Mouse (Mus musculus) mature B cell (primary cell): ENCODE results near the gene Fcgrt.
"Not testable (repeated sequence)": the region's sequence is repeated elsewhere in the genome, so short reads cannot be mapped to it uniquely, and the experiment has no call there.

Source experiments
- in situ Hi-C: fragments of 300-500 bp; cut with MboI; formaldehyde crosslinking; loops from 2 replicates; pipeline ENCODE4 v1.14.3; 2019

Gene Fcgrt

DNA sequence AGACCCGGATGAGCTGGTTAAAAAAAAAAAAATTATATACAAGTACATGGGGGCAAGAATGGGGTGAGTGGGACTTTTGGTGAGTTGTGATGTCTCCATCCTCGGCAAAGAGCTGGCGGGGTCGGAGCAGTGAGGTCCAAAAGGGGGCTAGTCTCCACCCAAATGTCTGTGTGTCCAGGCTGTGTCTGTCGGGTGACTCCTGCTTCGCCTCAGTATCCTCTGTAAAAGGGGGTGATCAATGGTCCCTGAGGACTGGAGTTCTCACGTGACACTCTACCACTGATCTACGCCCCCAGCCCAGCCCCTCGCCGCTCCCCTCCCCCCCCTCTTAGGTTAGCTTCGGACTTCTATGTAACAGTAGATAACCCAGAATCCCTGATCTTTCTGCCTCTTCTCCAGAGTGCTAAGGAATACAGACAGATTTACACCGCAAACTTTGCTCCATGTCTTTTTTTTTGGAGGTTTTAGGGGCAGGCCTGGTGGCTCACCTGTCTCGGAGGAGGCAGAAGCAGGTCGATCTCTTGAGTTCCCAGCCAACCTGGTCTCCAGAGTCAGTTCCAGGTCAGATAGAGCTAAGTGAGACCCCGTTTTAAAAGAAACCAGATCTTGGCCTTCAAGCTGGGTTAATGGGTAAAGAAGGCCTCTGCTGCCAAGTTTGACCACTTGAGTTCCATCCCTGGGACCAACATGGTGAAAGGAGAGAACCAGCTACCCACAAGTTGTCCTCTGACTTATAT is 26.3 kb upstream of the Fcgrt start:
- in situ Hi-C loops: loop anchor here (5.0 kb wide), 1 partner anchor 43 kb away; no protein-coding TSS in a partner anchor

DNA sequence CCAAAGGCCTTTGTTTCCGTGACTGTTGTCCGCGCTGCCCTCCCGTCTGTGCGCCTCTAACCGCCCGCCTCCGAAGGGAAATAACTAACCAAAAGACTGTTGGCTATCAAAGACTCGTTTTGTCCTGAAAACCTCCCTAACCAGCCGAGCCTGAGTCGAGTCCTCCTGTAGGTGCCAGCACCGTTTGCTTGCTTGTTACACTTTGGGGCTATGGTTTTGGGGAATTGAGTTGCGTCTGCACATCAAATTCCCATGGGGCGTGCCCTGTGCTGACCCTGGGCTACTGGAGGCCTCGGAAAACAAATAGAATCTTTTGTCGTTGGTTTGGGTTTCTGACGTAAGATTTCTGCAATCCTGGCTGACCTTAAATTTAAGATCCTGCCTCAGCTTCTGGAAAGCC is 25.7 kb upstream of the Fcgrt start:
- in situ Hi-C loops: no loop called here

DNA sequence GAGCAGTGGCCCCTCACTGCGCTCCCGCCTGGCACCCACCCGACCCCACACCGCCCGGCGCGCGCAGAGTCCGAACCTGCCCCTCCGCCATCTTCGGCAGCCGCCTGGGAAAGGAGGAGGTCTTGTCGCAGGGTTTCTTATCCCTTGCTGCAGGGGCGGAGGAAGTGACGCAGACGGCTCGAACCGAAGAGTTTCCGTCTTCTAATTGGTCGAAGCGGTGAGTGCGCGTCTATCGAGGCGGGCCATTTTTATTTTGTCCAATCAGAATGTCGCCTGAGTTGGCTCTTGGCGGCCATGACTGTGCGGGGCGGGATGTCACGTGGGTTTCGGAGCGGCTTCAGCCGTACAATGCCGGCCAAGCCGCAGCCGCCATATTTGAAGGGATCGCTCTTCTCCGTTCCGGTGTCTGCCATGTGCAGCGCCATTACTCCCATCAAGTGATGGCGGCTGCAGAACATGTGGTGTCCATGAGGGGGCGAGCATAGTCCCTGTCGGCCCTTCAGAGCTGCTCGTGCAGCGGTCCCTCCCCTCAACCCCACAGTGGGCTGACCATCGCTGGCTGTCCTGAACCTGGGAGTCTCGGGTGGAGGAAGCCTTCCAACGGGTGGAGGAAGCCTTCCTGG is 25.1 kb upstream of the Fcgrt start, which contains the start of gene Rpl13a:
Rpl13a (minus strand) TSS at position 138 of the 623 bp plus-strand sequence.
- in situ Hi-C loops: no loop called here

DNA sequence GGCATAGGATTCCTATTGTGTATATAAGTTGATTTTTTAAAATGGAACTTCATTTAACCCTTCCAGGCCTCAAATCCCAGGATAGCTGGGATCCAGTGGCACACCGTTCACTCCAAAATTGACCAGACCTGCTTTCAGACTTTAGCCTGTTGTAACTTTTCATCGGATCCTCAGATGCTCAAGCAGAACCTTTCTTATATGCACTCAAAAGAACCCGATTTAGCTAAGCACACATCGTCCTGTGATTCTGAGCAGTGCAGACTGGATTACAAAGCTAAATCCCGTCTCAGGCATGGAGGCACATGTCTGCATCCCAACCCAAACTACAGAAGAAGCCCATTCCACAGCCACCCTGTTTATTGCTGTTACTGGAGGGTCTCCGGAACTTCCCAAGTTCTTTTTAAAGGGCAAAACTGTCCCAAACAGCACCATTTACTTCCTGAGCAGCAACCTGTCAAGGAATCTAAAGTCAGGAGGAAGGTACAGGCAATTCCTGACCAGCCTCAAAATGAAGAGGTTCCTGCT is 24.1 kb upstream of the Fcgrt start:
- in situ Hi-C loops: no loop called here

DNA sequence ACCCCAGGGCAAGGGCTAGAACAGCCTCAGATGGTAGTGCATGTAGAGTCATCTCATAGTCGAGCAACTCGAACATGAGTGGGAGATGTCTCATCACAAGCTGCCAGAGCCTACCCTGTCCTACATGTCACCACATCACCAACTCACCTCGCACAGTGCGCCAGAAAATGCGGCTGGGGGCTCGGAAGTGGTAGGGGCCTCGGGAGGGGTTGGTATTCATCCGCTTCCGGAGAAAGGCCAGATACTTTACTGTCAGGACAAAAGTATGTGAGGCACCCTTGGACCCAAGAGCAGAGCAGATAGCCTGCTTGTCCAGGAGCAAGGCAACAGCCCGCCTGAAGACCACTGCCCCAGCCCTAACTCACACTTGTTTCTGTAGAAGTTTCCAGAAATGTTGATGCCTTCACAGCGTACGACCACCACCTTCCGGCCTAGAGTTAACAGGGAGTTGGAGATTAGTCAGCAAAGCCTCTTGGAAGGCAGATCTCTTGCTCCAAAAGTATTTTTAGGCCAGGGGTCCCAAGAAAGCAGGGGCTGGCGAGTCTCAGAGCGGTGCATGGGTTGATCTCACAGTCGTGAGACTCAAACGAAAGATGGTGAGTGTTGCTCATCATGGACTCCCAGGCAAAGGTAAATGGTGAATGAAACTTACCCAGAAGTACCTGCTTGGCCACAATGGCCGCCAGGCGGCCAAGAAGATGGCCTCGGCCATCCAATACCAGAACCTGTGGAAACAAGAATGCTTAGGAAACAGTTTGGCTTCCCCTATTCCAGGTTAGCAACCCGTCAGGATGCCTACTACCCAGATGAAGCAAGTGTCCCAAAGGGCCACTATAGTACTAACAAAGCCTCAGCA is 23.4 kb upstream of the Fcgrt start:
- in situ Hi-C loops: no loop called here

DNA sequence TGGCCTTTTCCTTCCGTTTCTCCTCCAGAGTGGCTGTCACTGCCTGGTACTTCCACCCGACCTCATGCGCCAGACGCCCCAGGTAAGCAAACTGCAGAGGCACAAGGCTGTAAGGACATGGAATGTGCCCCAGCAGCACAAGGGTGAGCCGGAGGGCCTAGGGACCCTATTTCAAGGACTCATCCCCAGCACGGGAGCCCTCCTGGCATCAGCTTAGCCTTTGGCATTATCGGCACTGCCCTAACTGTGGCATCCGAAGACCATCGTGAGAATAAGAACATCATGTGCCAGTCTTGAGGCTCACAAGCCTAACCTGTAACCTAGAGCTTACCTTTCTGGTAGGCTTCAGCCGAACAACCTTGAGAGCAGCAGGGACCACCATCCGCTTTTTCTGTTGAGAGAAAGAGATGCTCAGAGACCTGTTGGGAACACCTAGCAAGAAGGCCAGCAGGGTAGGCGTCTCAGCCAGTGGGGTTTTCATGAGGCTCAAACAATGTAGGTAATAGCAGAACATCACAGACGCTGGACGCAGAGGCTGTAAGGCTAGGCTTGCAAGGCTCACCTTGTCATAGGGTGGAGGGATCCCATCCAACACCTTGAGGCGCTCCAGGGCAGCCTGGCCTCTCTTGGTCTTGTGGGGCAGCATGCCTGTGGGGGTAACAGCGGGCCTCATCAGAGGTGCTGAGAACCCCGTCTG is 22.6 kb upstream of the Fcgrt start:
- in situ Hi-C loops: no loop called here

DNA sequence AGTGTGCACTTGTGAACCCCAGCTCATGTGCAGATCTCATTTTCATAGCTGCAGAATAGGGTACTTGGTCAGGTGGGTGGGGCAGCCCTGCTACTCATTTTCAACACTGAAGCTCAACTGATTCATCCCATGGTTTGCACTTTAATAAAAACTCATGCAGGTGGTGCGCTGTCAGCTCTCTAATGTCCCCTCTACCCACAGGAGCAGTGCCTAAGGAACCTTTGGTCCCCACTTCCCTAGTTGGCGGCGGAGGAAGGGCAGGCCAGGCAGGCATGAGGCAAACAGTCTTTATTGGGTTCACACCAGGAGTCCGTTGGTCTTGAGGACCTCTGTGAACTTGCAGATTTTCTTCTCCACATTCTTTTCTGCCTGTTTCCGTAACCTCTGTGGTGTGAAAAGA is 22.0 kb upstream of the Fcgrt start:
- in situ Hi-C loops: not testable (repeated sequence)

DNA sequence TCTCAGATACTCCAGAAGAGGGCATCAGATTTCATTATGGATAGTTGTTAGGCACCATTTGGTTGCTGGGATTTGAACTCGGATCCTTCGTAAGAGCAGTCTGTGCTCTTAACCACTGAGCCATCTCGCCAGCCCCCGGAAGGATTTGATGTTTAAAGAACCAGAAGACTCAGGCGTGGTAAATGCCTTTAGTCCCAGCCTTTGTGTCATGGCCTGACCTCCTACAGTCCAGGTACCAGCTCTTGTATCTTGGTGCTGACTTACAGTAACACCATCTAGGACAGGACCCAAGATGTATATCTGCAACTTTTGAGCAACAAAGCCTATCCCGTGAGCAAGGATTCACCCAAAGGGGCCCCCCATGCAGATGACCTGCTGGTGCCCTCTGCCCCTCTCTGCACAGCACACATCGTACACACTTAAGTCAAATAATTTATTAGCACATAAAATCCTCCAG is 21.5 kb upstream of the Fcgrt start:
- in situ Hi-C loops: no loop called here

DNA sequence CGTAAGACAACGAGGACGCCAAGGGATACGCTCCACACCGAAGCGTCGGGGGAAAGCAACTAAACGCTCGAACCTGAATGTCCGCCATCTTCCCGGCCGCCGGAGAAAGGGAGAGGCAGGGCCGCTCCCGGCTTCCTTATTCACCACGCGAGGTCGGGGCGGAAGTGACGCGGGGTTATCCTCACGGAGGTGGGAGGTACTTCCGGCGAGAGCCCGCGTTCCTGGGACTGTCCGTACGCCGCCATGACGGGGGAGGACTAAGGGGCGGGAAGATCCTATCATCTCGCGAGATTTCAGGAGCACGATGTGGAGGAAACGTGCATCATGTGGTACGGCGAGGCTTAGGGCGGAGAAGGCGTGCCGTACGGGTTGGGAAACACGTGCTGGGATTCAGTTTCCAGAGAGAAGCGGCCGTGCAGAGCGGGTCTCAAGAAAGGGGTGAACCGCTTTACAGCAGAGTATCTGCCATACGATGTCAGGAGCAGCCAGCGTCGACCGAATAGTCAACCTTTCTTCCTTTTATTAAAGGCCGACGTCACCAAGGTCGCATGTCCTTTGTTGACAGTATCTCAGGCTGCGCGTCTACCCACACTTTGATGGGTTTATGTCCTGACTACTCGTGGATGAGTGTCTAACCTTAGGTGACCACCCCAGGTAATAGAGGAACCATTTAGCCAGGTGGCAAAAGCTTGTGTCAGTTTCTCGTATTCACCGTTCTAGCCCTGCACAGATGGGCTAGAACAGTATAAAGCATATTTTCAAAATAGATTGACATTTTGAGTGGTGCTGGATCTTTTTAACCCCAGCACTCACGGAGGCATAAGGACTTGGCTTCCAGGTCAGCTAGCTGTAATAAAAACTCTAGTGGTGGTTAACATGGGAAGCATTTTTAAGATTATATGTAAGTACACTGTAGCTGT is 20.8 kb upstream of the Fcgrt start, which contains the start of gene Rps11:
Rps11 (minus strand) TSS at position 216 of the 920 bp plus-strand sequence.
- in situ Hi-C loops: no loop called here

DNA sequence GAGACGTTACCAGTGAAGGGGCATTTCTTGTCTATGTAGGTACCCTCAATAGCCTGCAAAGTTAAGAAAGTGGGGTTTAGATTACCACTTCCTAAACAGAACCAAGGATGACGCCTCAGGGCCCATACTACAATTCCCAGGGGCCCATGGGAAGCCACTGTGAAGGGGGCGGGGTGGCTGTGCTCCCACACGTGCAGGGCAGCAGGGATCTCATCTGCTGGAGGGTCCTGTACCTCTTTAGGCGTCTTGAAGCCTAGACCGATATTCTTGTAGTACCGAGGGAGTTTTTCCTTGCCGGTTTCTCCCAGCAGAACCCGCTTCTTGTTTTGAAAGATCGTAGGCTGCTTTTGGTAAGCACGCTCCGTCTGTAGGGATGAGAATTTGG is 19.5 kb upstream of the Fcgrt start:
- in situ Hi-C loops: no loop called here

DNA sequence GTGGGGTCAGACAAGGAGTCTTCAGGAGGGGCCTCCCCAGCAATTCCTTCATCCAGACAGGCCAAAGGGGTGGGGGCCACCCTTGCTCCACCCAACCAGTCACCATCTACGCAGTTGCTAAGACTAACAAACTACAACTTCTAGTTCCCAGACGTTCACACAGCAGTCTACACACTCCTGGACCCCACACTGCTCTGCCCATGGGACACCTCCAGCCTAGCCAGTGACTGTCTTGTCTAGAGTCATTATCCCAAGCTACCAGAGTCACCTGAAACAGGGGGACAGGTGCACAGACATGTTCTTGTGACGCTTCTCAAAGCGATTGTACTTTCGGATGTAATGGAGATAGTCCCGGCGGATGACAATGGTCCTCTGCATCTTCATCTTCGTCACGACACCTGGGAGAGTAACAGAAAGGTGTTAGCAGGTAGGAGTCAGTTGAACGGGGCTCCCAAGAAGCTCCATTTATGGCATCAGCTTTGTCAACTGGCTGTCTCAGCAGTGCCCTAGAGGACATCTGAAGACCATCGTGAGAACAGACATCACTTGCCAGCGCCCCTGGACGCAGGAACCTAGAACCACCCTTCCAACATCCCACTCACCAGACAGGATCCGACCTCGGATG is 19.0 kb upstream of the Fcgrt start:
- in situ Hi-C loops: no loop called here

DNA sequence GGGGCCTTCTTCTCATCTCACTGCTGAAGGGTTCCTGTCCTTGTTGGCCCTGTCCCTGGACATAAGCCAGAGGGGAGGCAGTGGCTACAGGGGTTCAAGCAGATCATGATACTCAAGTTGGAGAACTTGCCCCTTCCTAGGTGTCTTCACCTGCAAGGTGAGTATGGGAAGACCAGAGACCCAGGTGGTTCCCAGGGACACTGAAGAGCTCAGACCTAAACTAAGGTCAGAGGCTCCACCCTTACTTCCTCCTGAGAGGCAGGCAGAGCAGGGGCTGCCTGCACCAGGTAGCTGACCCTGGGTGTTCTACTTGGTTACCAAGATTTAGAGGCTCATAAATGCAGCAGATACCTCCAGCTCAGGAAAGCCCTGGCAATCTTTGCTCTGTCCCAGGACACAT is 18.3 kb upstream of the Fcgrt start:
- in situ Hi-C loops: no loop called here

DNA sequence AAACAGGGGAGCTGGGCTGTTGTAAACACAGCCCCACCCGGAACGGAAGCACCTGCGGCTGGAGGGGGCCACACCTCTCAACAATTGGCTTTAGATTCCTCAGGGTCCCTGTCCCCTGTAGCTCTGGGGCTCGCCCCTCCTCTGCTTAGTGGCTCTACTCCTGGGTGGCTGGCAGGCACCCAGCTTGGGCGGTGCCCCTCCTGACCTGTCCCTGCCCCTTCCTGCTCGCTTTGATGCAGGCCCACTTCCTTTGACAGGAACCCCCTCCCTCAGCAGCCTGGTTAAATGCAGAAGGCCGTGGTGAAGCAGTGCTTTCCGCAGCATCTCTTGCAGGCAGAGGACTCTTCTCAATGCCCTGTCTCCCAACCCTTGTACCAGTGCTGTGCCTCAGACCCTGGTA is 17.8 kb upstream of the Fcgrt start:
- in situ Hi-C loops: no loop called here

DNA sequence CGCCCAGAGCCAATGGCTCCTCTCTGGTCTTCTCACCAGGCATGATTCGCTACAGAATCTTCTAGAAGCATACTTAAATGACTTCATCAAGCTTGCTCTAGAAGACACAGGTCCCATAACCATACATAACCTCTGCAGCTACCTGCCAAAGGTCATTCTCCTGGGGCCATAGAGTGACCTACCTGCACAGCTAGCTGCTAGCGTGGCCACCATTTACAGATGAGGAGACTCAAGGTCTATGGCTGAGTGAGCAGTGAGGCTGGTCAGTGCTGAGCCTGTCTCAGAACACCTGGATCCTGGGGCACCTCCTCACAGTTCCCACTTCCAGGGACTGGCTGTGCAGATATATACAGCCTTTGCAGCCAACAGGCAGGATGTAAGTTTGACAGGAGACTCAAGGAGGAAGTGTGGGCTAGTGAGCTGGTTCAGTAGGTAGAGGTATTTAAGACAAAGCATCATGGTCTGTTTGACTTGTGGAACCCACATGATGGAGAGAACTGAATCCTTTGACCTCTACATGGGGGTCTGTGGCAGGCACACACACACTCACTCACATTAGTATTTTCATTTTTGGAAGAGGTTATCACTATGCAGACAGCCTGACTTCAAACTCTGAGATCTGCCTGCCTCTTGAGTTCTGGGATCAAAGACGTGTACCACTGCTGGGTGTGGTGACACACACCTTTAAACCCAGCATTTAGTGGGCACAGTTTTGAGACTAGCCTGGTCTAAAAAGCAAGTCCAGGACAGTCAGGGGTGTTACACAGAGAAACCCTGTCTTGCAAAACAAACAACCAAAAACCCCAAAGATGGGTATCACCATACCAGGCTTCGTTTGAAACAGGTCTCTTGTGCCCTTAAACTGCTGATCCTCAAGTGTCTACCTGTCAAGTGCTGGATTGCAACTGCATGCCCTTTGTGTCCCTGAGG is 16.4 kb upstream of the Fcgrt start:
- in situ Hi-C loops: no loop called here

DNA sequence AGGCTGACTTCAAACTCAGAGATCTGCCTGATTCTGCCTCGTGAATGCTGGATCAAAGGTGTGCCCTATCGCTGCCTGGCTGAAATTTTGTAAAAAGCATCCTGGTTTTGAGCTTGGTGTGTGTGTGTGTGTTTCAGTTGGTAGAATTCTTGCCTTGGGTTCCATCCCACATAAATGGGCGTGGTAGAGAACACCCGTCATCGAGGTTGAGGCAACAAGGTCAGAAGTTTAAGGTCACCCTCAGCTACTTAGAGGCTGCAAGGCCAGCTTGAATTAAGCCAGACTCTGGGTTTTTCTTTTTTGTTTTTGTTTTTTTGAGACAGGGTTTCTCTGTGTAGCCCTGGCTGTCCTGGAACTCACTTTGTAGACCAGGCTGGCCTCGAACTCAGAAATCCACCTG is 14.7 kb upstream of the Fcgrt start:
- in situ Hi-C loops: no loop called here

DNA sequence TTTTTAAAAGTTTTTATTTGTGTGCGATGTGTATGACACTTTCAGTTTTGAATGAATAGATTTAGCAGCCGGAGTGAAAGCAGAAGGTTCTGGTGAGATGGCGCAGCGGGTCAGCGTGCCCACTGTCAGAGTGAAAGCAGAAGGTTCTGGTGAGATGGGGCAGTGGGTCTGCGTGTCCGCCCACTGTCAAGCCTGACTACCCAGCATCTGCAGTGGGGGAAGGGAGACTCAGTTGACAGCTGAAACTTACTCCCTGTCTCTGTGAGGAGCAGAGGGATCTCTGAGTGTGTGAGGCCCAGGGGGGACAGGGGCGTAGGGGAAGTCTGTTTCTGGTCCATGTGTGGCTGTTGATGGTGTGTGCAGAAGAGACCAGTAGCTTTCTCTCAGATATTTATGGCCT is 13.9 kb upstream of the Fcgrt start:
- in situ Hi-C loops: no loop called here

DNA sequence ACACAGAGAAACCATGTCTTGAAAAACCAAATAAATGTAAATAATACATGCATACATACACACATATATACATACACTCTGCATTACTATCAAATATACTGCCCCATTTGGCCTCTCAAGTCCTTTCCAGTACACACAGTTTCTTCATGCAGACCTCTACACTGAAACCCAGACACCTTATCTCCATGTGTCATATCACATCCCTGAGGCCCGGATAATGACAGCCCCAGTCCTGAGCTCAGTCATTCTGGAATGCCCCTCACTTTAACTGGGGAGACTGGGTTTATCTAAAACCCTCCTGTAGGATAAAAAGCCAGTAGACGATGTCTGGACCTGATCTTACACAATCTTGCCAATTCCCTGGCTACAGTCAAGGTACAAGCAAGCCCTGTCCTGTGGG is 9.8 kb upstream of the Fcgrt start:
- in situ Hi-C loops: no loop called here

DNA sequence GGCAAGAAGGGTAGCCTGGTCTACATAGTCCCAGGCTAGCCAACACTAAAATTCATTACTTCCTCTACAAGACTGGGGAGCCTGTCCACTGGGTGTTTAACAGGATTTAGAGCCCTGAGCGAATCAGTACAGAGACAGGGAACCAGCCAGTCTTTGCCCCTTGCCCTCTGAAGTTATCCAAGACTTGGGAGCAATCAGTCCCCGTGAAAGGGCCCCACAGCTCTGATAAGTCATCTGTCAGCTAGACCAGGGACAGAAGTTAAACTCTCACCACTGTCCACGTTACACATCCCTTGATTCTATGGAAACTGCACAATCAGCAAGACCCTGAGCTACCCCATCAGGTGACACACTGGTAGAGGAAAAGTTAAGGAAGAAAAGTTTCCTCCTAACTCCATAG is 8.9 kb upstream of the Fcgrt start:
- in situ Hi-C loops: no loop called here

DNA sequence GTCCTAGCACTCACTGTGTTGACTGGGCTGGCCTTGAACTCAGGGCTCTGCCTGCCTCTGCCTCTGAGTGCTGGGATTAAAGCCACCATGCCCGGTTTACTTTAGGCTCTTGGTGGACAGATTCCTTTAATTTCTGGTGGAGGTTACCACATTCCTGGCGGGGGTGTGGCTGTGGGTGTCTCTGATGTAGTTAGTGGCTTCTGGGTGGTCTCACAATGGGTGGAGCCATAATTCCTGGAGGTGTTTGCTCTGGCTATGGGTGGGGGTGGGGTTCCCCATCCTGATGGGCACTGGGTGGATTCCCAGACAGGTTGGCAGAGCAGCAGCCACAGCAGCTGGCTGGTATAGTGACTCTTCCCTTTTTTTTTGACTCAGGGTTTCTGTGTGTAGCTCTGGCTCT is 8.3 kb upstream of the Fcgrt start:
- in situ Hi-C loops: no loop called here
